In the genomic region with DNA sequence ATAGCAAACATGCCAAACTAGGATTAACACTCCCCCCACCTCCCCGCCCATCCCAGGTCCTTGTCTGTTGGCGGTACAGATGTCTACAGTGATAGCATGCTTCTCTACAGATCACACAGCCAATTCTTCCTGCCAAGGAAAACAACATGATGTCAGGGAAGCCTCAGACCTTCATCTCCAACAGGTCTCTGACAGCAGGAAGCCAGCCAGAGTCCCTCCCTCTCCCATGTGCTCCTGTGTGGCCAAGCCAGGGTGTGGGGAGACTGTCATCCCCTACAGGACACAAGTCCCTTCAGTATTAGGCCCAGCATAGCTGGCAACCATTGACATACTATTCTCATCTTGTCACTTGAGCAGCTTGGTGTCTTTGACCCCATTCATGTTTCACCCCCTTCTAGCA, we compare ENCODE assay signal across 21 mouse cellular contexts.
DNase-seq lines count a peak whose midpoint lies in the region; ATAC-seq and TF ChIP-seq lines count a peak whose summit lies in the region.
"Had no signal": no experiment of that assay in that cellular context is flagged by ENCODE, and none has a peak within 500 bp of the region (broad histone marks: within the 10 kb centered on the region; RNA-seq: fewer than 3 reads in every experiment).

No protein-coding gene starts in this region.

- no peak overlapping the region for H3K4me2 ChIP-seq in hindbrain, postnatal 0 days (ENCODE audit: low read depth, low read length)
- H3K4me2 ChIP-seq in liver, embryonic 14.5 days (ENCODE audit: low read depth): no peak overlapping the region
- H3K4me2 ChIP-seq in liver, embryonic 12.5 days: no peak overlapping the region
- H3K4me2 ChIP-seq: embryonic facial prominence, embryonic 12.5 days; heart, embryonic 11.5 days; hindbrain, embryonic 12.5 days; kidney, embryonic 15.5 days had no signal

- no peak overlapping the region for H3K9ac ChIP-seq in hindbrain, postnatal 0 days (replicated peaks; ENCODE audit: low read length)
- H3K9ac ChIP-seq in liver, embryonic 14.5 days (replicated peaks): no peak overlapping the region
- H3K9ac ChIP-seq in liver, embryonic 12.5 days: no peak overlapping the region
- H3K9ac ChIP-seq: embryonic facial prominence, embryonic 12.5 days; hindbrain, embryonic 12.5 days; kidney, embryonic 15.5 days had no signal

- H3K27me3 ChIP-seq in hindbrain, postnatal 0 days (ENCODE audit: insufficient read depth, low read length): no peaks in the 10 kb centered on the region
- H3K27me3 ChIP-seq in hindbrain, embryonic 10.5 days (ENCODE audit: insufficient read depth, poor library complexity, severe bottlenecking): no peaks in the 10 kb centered on the region
- no peaks in the 10 kb centered on the region for H3K27me3 ChIP-seq in liver, embryonic 14.5 days (ENCODE audit: control insufficient read depth, insufficient read depth, low read length)
- no peaks in the 10 kb centered on the region for H3K27me3 ChIP-seq in liver, embryonic 12.5 days (replicated peaks)
- H3K27me3 ChIP-seq: embryonic facial prominence, embryonic 12.5 days; hindbrain, embryonic 12.5 days; kidney, embryonic 15.5 days had no signal

- H3K36me3 ChIP-seq in hindbrain, postnatal 0 days (ENCODE audit: insufficient read depth, low read length): no peaks in the 10 kb centered on the region
- H3K36me3 ChIP-seq in hindbrain, embryonic 10.5 days: no peaks in the 10 kb centered on the region
- no peaks in the 10 kb centered on the region for H3K36me3 ChIP-seq in liver, embryonic 14.5 days (replicated peaks; ENCODE audit: control insufficient read depth, insufficient read depth, low read depth)
- no peaks in the 10 kb centered on the region for H3K36me3 ChIP-seq in liver, embryonic 12.5 days
- H3K36me3 ChIP-seq: embryonic facial prominence, embryonic 12.5 days; hindbrain, embryonic 12.5 days; kidney, embryonic 15.5 days had no signal

- TF ChIP-seq EP300 in liver, embryonic 14.5 days (IDR thresholded peaks at IDR 0.05; ENCODE audit: low read depth): no peak

- no peaks in the 10 kb centered on the region for H3K4me1 ChIP-seq in hindbrain, postnatal 0 days (ENCODE audit: insufficient read depth, low read length)
- H3K4me1 ChIP-seq in hindbrain, embryonic 10.5 days (replicated peaks): no peaks in the 10 kb centered on the region
- no peaks in the 10 kb centered on the region; a peak in 1 of 4 replicates for H3K4me1 ChIP-seq in liver, embryonic 14.5 days (replicated peaks; ENCODE audit: control insufficient read depth in 2 of 2, insufficient read depth in 2 of 2, low read length in 1 of 2)
- H3K4me1 ChIP-seq in liver, embryonic 12.5 days: no peaks in the 10 kb centered on the region
- H3K4me1 ChIP-seq: embryonic facial prominence, embryonic 12.5 days; hindbrain, embryonic 12.5 days; kidney, embryonic 15.5 days had no signal

- H3K27ac ChIP-seq in hindbrain, postnatal 0 days: no peak overlapping the region
- H3K27ac ChIP-seq in hindbrain, embryonic 10.5 days: no peak overlapping the region
- H3K27ac ChIP-seq in liver, embryonic 14.5 days: no peak overlapping the region
- no peak overlapping the region for H3K27ac ChIP-seq in liver, embryonic 12.5 days
- H3K27ac ChIP-seq: embryonic facial prominence, embryonic 12.5 days; hindbrain, embryonic 12.5 days; kidney, embryonic 15.5 days had no signal

- peak; percentile 23 for DNase-seq in hindbrain, postnatal 0 days (ENCODE audit: low spot score)
- DNase-seq in hindbrain, embryonic 10.5 days (ENCODE audit: low spot score): no peak
- no peak for DNase-seq in liver, embryonic 14.5 days (ENCODE audit: low read depth in 3 of 3, low spot score in 3 of 3)
- peak; percentile 34 for DNase-seq in brain, embryonic 14.5 days (ENCODE audit: low read depth)
- DNase-seq in fat pad, adult 2 months (ENCODE audit: extremely low read depth, low read depth, low spot score): peak; percentile 13
- no peak for DNase-seq in testis, postnatal 10 days (ENCODE audit: low spot score)
- DNase-seq in yolk sac, embryonic 10.5 days (ENCODE audit: low spot score): no peak
- DNase-seq: adrenal gland, adult 8-10 months; cerebellum, adult 18-20 months; gastrocnemius, postnatal 25 days; heart, postnatal 10 days; midbrain, embryonic 14.5 days; thymus, adult 18-20 months; thymus, postnatal 4 days had no signal

- no peak overlapping the region for H3K4me3 ChIP-seq in hindbrain, postnatal 0 days (ENCODE audit: low read length)
- H3K4me3 ChIP-seq in hindbrain, embryonic 10.5 days: no peak overlapping the region
- H3K4me3 ChIP-seq in liver, embryonic 14.5 days (ENCODE audit: insufficient read depth in 1 of 2, low read depth in 2 of 2, low read length in 2 of 2): no peak overlapping the region
- H3K4me3 ChIP-seq in liver, embryonic 12.5 days: no peak overlapping the region
- H3K4me3 ChIP-seq: embryonic facial prominence, embryonic 12.5 days; erythroblast, embryonic 14.5 days; hindbrain, embryonic 12.5 days; kidney, embryonic 15.5 days; myocyte had no signal

- no peak for ATAC-seq in hindbrain, postnatal 0 days
- ATAC-seq in liver, embryonic 14.5 days (ENCODE audit: insufficient read depth): 0 out of 2 replicates have a peak, but pooled peaks have one; percentile 39
- no peak for ATAC-seq in liver, embryonic 12.5 days

- no peak for TF ChIP-seq CTCF in hindbrain, postnatal 0 days (IDR thresholded peaks at IDR 0.05; ENCODE audit: low read depth)
- TF ChIP-seq CTCF in liver, embryonic 14.5 days (IDR thresholded peaks at IDR 0.05; ENCODE audit: low read depth): no peak
- no peak for TF ChIP-seq CTCF in brain, embryonic 14.5 days (IDR thresholded peaks at IDR 0.05; ENCODE audit: borderline replicate concordance, extremely low read depth, insufficient read depth, insufficient read length)

- no peaks in the 10 kb centered on the region for H3K9me3 ChIP-seq in hindbrain, postnatal 0 days (ENCODE audit: low read length)
- no peaks in the 10 kb centered on the region for H3K9me3 ChIP-seq in hindbrain, embryonic 10.5 days
- H3K9me3 ChIP-seq in liver, embryonic 14.5 days (ENCODE audit: control insufficient read depth, low read length): no peaks in the 10 kb centered on the region
- H3K9me3 ChIP-seq in liver, embryonic 12.5 days (replicated peaks): no peaks in the 10 kb centered on the region
- H3K9me3 ChIP-seq: embryonic facial prominence, embryonic 12.5 days; hindbrain, embryonic 12.5 days; kidney, embryonic 15.5 days had no signal

- WGBS in hindbrain, postnatal 0 days: 57% methylated on average over 2 of the region's 2 CpGs
- 90% methylated on average over 2 of the region's 2 CpGs for WGBS in hindbrain, embryonic 10.5 days
- 24% methylated on average over 2 of the region's 2 CpGs for WGBS in liver, embryonic 14.5 days (ENCODE audit: insufficient replicate concordance)
- 53% methylated on average over 2 of the region's 2 CpGs for WGBS in liver, embryonic 12.5 days (ENCODE audit: insufficient replicate concordance)

- TF ChIP-seq POLR2A in brain, embryonic 14.5 days (IDR thresholded peaks at IDR 0.05; ENCODE audit: borderline replicate concordance, extremely low read depth, insufficient read depth, insufficient read length, poor library complexity, severe bottlenecking): no peak

Comparison
In these comparisons a context has a peak if more than half of its experiments do, and no peak if none do; other contexts are left out.
1. DNase-seq: peak in hindbrain, postnatal 0 days (single experiment), brain, embryonic 14.5 days (single experiment) and fat pad, adult 2 months (single experiment); none in hindbrain, embryonic 10.5 days (single experiment), liver, embryonic 14.5 days (0 of 3), testis, postnatal 10 days (single experiment) and yolk sac, embryonic 10.5 days (single experiment).